Mouse (Mus musculus) MEL (cell line): ENCODE measurements around the gene Traf1. TPM values are rescaled to one million over a fixed set of nuclear protein-coding genes. Genes with fewer than 3 reads are reported as not detected.

ENCODE experiments used
- DNase-seq: peaks from one replicate; pipeline ENCODE4 v3.0.0; 2011; ENCODE audit warnings: low read depth, low spot score
- H3K27ac ChIP-seq: 2 replicates; pipeline ENCODE4 v1.5.1; 2012; ENCODE audit warnings: low read depth, mild to moderate bottlenecking, control low read depth, low read length, moderate library complexity; ENCODE audit not compliant: control insufficient read depth
- H3K27me3 ChIP-seq, 2 experiments: fragments of 150-350 bp in 1 of 2; sonication (generic) in 1 of 2; 2 replicates each; pipeline ENCODE4 v1.6.1; 2012; ENCODE audit warnings: low read length in 2 of 2, mild to moderate bottlenecking in 2 of 2, improper control_type of control experiment in 1 of 2, moderate library complexity in 1 of 2; ENCODE audit not compliant: insufficient read depth in 2 of 2, control insufficient read depth in 1 of 2
- H3K36me3 ChIP-seq, 2 experiments: 2 replicates each; pipeline ENCODE4 v1.6.1; 2012 to 2014; ENCODE audit warnings: low read length in 2 of 2, improper control_type of control experiment in 1 of 2, inconsistent platforms in 1 of 2, mild to moderate bottlenecking in 1 of 2; ENCODE audit not compliant: insufficient read depth in 2 of 2, control insufficient read depth in 1 of 2
- H3K4me1 ChIP-seq, 2 experiments: fragments of 150-350 bp in 1 of 2; sonication (generic) in 1 of 2; 2 replicates each; pipeline ENCODE4 v1.6.1; 2012; ENCODE audit warnings: low read length in 2 of 2, improper control_type of control experiment in 1 of 2, mild to moderate bottlenecking in 1 of 2; ENCODE audit not compliant: insufficient read depth in 2 of 2, control insufficient read depth in 1 of 2
- H3K4me3 ChIP-seq, 2 experiments: fragments of 150-350 bp in 1 of 2; sonication (generic) in 1 of 2; 2 replicates each; pipeline ENCODE4 v1.5.1; 2012; ENCODE audit warnings: low read depth in 2 of 2, low read length in 2 of 2, mild to moderate bottlenecking in 2 of 2, moderate library complexity in 2 of 2, control low read depth in 1 of 2, improper control_type of control experiment in 1 of 2; ENCODE audit not compliant: control insufficient read depth in 1 of 2, insufficient read depth in 1 of 2
- H3K79me2 ChIP-seq: 2 replicates; pipeline ENCODE4 v1.6.1; 2012; ENCODE audit warnings: mild to moderate bottlenecking, low read length, moderate library complexity; ENCODE audit not compliant: control insufficient read depth, poor library complexity, insufficient read depth
- H3K9ac ChIP-seq: 2 replicates; pipeline ENCODE4 v1.6.1; 2012; ENCODE audit warnings: low read depth, mild to moderate bottlenecking, control low read depth, low read length, moderate library complexity; ENCODE audit not compliant: control insufficient read depth, poor library complexity, severe bottlenecking
- H3K9me3 ChIP-seq: fragments of 150-350 bp; sonication (generic); replicated peaks from 2 replicates; pipeline ENCODE4 v1.6.1; 2012; ENCODE audit warnings: mild to moderate bottlenecking, low read length, improper control_type of control experiment, moderate library complexity; ENCODE audit not compliant: insufficient read depth
- BHLHE40 ChIP-seq: IDR thresholded peaks from 2 replicates; pipeline ENCODE4 v1.6.1; 2012; ENCODE audit warnings: low read depth, mild to moderate bottlenecking, inconsistent platforms, low read length, improper control_type of control experiment, borderline replicate concordance
- CHD1 ChIP-seq: IDR thresholded peaks from 2 replicates; pipeline ENCODE4 v1.6.1; 2012; ENCODE audit warnings: low read depth, mild to moderate bottlenecking, inconsistent platforms, low read length, improper control_type of control experiment
- E2F4 ChIP-seq: IDR thresholded peaks from 2 replicates; pipeline ENCODE4 v1.6.1; 2011; ENCODE audit warnings: low read depth, low read length, improper control_type of control experiment, borderline replicate concordance
- ELF1 ChIP-seq: IDR thresholded peaks from 2 replicates; pipeline ENCODE4 v1.6.1; 2014; ENCODE audit warnings: low read depth, mild to moderate bottlenecking, inconsistent platforms, low read length, improper control_type of control experiment, moderate library complexity
- EP300 ChIP-seq, 2 experiments: IDR thresholded peaks; 2 replicates each; pipeline ENCODE4 v1.6.1; 2011; ENCODE audit warnings: improper control_type of control experiment in 2 of 2, low read length in 2 of 2, low read depth in 1 of 2, mild to moderate bottlenecking in 1 of 2
- ETS1 ChIP-seq: IDR thresholded peaks from 2 replicates; pipeline ENCODE4 v1.6.1; 2012; ENCODE audit warnings: low read depth, mild to moderate bottlenecking, inconsistent platforms, low read length, improper control_type of control experiment, moderate library complexity
- GATA1 ChIP-seq: IDR thresholded peaks from 2 replicates; pipeline ENCODE4 v1.6.1; 2011; ENCODE audit warnings: low read depth, low read length, improper control_type of control experiment
- MAX ChIP-seq: IDR thresholded peaks from 2 replicates; pipeline ENCODE4 v1.6.1; 2011; ENCODE audit warnings: low read length, improper control_type of control experiment
- MXI1 ChIP-seq: IDR thresholded peaks from 2 replicates; pipeline ENCODE4 v1.6.1; 2011; ENCODE audit warnings: mild to moderate bottlenecking, low read depth, low read length, improper control_type of control experiment
- NELFE ChIP-seq: IDR thresholded peaks from 2 replicates; pipeline ENCODE4 v1.6.1; 2011; ENCODE audit warnings: low read depth, low read length, improper control_type of control experiment
- POLR2A ChIP-seq, 2 experiments: IDR thresholded peaks; 2 replicates each; pipeline ENCODE4 v1.6.1; 2011 to 2012; ENCODE audit warnings: low read length in 2 of 2, mild to moderate bottlenecking in 2 of 2, control low read depth in 1 of 2, improper control_type of control experiment in 1 of 2, low read depth in 1 of 2, moderate library complexity in 1 of 2; ENCODE audit not compliant: control insufficient read depth in 1 of 2, insufficient read depth in 1 of 2, poor library complexity in 1 of 2
- POLR2AphosphoS2 ChIP-seq: IDR thresholded peaks from 2 replicates; pipeline ENCODE4 v1.6.1; 2011; ENCODE audit warnings: low read length, improper control_type of control experiment
- POLR2AphosphoS5 ChIP-seq: IDR thresholded peaks from 2 replicates; pipeline ENCODE4 v1.6.1; 2012; ENCODE audit warnings: low read depth, borderline replicate concordance, mild to moderate bottlenecking, inconsistent platforms, low read length, moderate library complexity, mixed read lengths
- RAD21 ChIP-seq: IDR thresholded peaks from 2 replicates; pipeline ENCODE4 v1.6.1; 2011; ENCODE audit warnings: mild to moderate bottlenecking, low read depth, low read length, improper control_type of control experiment
- RCOR1 ChIP-seq: IDR thresholded peaks from 2 replicates; pipeline ENCODE4 v1.6.1; 2012; ENCODE audit warnings: low read depth, mild to moderate bottlenecking, inconsistent platforms, low read length, improper control_type of control experiment
- SIN3A ChIP-seq: IDR thresholded peaks from 2 replicates; pipeline ENCODE4 v1.6.1; 2012; ENCODE audit warnings: low read length, improper control_type of control experiment, inconsistent platforms
- SMC3 ChIP-seq: IDR thresholded peaks from 2 replicates; pipeline ENCODE4 v1.6.1; 2011; ENCODE audit warnings: low read depth, low read length, improper control_type of control experiment
- TAL1 ChIP-seq: IDR thresholded peaks from 2 replicates; pipeline ENCODE4 v1.6.1; 2012; ENCODE audit warnings: mild to moderate bottlenecking, inconsistent platforms, low read length, moderate library complexity, mixed read lengths
- UBTF ChIP-seq: IDR thresholded peaks from 2 replicates; pipeline ENCODE4 v1.6.1; 2012; ENCODE audit warnings: low read depth, mild to moderate bottlenecking, inconsistent platforms, low read length, improper control_type of control experiment, moderate library complexity, borderline replicate concordance; ENCODE audit not compliant: insufficient read depth
- USF1 ChIP-seq: IDR thresholded peaks from 2 replicates; pipeline ENCODE4 v1.6.1; 2014; ENCODE audit warnings: low read depth, mild to moderate bottlenecking, inconsistent platforms, low read length, improper control_type of control experiment, moderate library complexity
- ZNF384 ChIP-seq: IDR thresholded peaks from 2 replicates; pipeline ENCODE4 v1.6.1; 2012; ENCODE audit warnings: low read depth, mild to moderate bottlenecking, inconsistent platforms, low read length, improper control_type of control experiment
- polyA plus RNA-seq, 2 experiments: library from polyadenylated mRNA; stranded (reverse) in 1 of 2; unstranded in 1 of 2; fragments of >175 nt in 1 of 2; fragments of >200 nt in 1 of 2; gene quantifications; 2 replicates each; pipeline versions ENCODE4 v1.2.1 to v1.2.4; 2012; ENCODE audit warnings: low replicate concordance in 2 of 2, low read depth in 1 of 2; ENCODE audit not compliant: insufficient read length in 2 of 2, insufficient read depth in 1 of 2, missing spikeins in 1 of 2
- total RNA-seq: library from RNA; depleted of rRNA; stranded (reverse); fragments of 300-350 nt; gene quantifications from 2 replicates; pipeline ENCODE4 v1.2.3, GENCODE M21; 2012

Gene Traf1
- total and polyA plus RNA-seq, 3 experiments, result 0.03 to 0.04 TPM; not detected in 1

- no peak overlapping the region for H3K4me3 ChIP-seq
- peaks cover 0 to 13% of the 10 kb centered on the region in 2 experiments; a peak in 2 of 4 replicates for H3K36me3 ChIP-seq
- peaks cover 0 to 20% of the 10 kb centered on the region in 2 experiments; a peak in 2 of 4 replicates for H3K4me1 ChIP-seq
- no peaks in the 10 kb centered on the region for H3K79me2 ChIP-seq
- no peaks in the 10 kb centered on the region for H3K9me3 ChIP-seq
- no peak overlapping the region for H3K9ac ChIP-seq
- H3K27me3 ChIP-seq, result no peaks in the 10 kb centered on the region; a peak in 1 of 4 replicates
- DNase-seq, result no peak
- H3K27ac ChIP-seq, result no peak overlapping the region
- TF ChIP-seq POLR2A (IDR thresholded peaks at IDR 0.05; ENCODE audit: control insufficient read depth in 1 of 2, insufficient read depth in 1 of 2, low read depth in 1 of 2, low read length in 2 of 2, poor library complexity in 1 of 2) (no peak), ZNF384 (no peak), MAX (no peak), RCOR1 (no peak), CHD1 (no peak), POLR2AphosphoS5 (no peak), EP300 (IDR thresholded peaks at IDR 0.05; ENCODE audit: low read depth in 1 of 2, low read length in 2 of 2) (no peak), ETS1 (no peak), SIN3A (no peak), E2F4 (no peak), UBTF (no peak), SMC3 (no peak), MXI1 (no peak), TAL1 (no peak), ELF1 (no peak)
Measured at GRCm38 (mm10) chr2:34966243-34966934, 4.8 kb upstream of the Traf1 start.

GRCm38 (mm10) chr2:34965806-34966205, 4.2 kb upstream of the Traf1 start:
- H3K4me1 ChIP-seq, result peaks cover 0 to 20% of the 10 kb centered on the region in 2 experiments; a peak in 2 of 4 replicates
- no peaks in the 10 kb centered on the region for H3K9me3 ChIP-seq
- no peak overlapping the region for H3K27ac ChIP-seq
- H3K9ac ChIP-seq, result no peak overlapping the region; the same call in 1 of the 2 replicates
- TF ChIP-seq GATA1 (no peak), RAD21 (no peak), E2F4 (no peak), NELFE (no peak), USF1 (no peak), POLR2AphosphoS2 (no peak), MXI1 (no peak), EP300 (IDR thresholded peaks at IDR 0.05; ENCODE audit: low read depth in 1 of 2, low read length in 2 of 2) (no peak), MAX (no peak), BHLHE40 (no peak), ELF1 (no peak)
- DNase-seq, result no peak
- H3K4me3 ChIP-seq, result no peak overlapping the region
- no peaks in the 10 kb centered on the region; a peak in 1 of 4 replicates for H3K27me3 ChIP-seq
- H3K79me2 ChIP-seq, result no peaks in the 10 kb centered on the region
- H3K36me3 ChIP-seq, result peaks cover 0 to 13% of the 10 kb centered on the region in 2 experiments; a peak in 2 of 4 replicates
